Mouse (Mus musculus): ENCODE results near the gene Pck1.

- no peak for TF ChIP-seq CTCF (IDR thresholded peaks at IDR 0.05; ENCODE audit: control insufficient read depth, insufficient read depth, low read length)
- no peak for TF ChIP-seq POLR2A (IDR thresholded peaks at IDR 0.05; ENCODE audit: borderline replicate concordance, control insufficient read depth, low read depth, low read length)
Observed at GRCm38 (mm10) chr2:173129111-173129510, 23.7 kb upstream of the Pck1 start.

Data from bone marrow, adult 2 months (tissue).